Mouse (Mus musculus): ENCODE results near the gene Rundc1. TPM values are rescaled to one million over a fixed set of nuclear protein-coding genes. Genes with fewer than 3 reads are reported as not detected.

The Rundc1 gene
- polyA plus RNA-seq, 1 experiment, result 14.2 TPM

DNA sequence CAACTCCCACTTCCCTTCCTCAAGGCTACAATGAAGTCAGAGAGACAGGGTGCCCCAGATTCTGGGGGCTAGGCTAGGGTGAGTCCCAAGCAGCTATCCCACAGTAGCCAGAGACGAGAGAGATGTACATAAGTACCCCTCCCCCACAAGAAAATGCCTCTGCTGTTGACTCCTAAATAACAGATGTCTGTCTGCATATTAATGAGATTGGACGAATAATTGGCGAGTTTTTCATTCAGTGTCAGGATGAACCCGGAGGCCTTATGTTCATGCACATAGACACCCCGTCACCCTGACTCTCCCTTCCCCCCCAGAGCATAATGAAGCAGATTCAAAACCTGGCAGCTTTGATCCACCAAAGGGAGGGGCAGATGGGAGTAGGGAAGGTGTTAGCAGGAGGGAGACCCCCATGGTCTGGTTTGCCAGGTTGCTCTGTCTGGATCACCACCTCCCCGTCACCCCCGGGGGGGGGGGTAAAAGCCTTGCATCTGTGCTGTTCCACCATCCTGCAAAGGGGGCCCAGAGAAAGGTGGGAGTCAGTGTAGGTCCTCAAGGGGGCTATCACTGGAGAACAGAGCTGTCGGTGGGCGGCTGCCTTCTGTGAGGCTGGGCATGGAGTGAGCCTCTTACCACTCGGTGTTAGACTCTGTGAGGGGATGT lies 52.8 kb downstream of the Rundc1 start:
- DNase-seq (ENCODE audit: low read depth in 1 of 2, low spot score in 2 of 2), result no peak
- Histone ChIP-seq H3K27ac (ENCODE audit: insufficient read depth, low read length) (no peak overlapping the region), H3K4me1 (ENCODE audit: control insufficient read depth, insufficient read depth, insufficient read length) (no peaks in the 10 kb centered on the region), H3K36me3 (ENCODE audit: control insufficient read depth, insufficient read depth, low read length) (no peaks in the 10 kb centered on the region), H3K4me3 (ENCODE audit: extremely low read depth, insufficient read depth, insufficient read length) (no peak overlapping the region), H3K27me3 (ENCODE audit: control insufficient read depth, insufficient read depth, low read length) (no peaks in the 10 kb centered on the region)
- no peak for TF ChIP-seq CTCF (IDR thresholded peaks at IDR 0.05; ENCODE audit: extremely low read depth, insufficient read depth, insufficient read length, insufficient replicate concordance)
- TF ChIP-seq POLR2A (IDR thresholded peaks at IDR 0.05; ENCODE audit: low read depth, low read length), result no peak
- 85% methylated on average over 10 of the region's 10 CpGs for WGBS

DNA sequence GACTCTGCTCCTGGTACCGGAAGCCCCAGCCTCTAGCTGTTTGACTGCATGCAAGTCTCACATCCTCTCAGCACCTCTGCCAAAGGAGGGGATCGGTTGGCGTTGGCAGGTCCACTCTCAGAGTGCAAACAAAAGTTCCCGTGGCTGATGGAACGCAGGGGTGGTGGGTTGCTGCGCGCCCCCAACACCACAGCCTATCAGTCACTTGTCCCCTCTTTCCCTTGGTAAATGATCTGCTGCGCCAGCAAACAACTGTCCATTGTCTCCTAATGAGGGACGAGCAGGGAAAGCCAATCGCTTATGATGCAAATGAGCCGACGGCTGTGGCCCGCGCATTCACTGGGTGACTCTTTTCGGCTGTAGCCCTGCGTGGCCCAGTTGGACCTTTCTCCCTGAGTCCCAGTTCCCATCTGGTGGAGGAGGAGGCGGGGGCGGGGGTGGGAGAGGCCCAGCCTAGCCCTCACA lies 54.3 kb downstream of the Rundc1 start:
- 61% methylated on average over 18 of the region's 18 CpGs for WGBS

GRCm38 (mm10) chr11:101480912-101481311 lies 56.0 kb downstream of the Rundc1 start:
- TF ChIP-seq POLR2A (IDR thresholded peaks at IDR 0.05; ENCODE audit: low read depth, low read length), result no peak
- no peak for TF ChIP-seq CTCF (IDR thresholded peaks at IDR 0.05; ENCODE audit: extremely low read depth, insufficient read depth, insufficient read length, insufficient replicate concordance)
- WGBS, result 76% methylated on average over 6 of the region's 6 CpGs
- H3K4me3 ChIP-seq (ENCODE audit: extremely low read depth, insufficient read depth, insufficient read length), result no peak overlapping the region
- no peaks in the 10 kb centered on the region for H3K27me3 ChIP-seq (ENCODE audit: control insufficient read depth, insufficient read depth, low read length)
- H3K36me3 ChIP-seq (ENCODE audit: control insufficient read depth, insufficient read depth, low read length), result no peaks in the 10 kb centered on the region
- H3K27ac ChIP-seq (ENCODE audit: insufficient read depth, low read length), result no peak overlapping the region
- H3K4me1 ChIP-seq (ENCODE audit: control insufficient read depth, insufficient read depth, insufficient read length), result no peaks in the 10 kb centered on the region
- no peak for DNase-seq (ENCODE audit: low read depth in 1 of 2, low spot score in 2 of 2)

More for the DNA sequence above, 54.3 kb downstream of the Rundc1 start:
- TF ChIP-seq POLR2A (IDR thresholded peaks at IDR 0.05; ENCODE audit: low read depth, low read length), result no peak
- no peak for TF ChIP-seq CTCF (IDR thresholded peaks at IDR 0.05; ENCODE audit: extremely low read depth, insufficient read depth, insufficient read length, insufficient replicate concordance)
- DNase-seq (ENCODE audit: low read depth in 1 of 2, low spot score in 2 of 2), result no peak
- Histone ChIP-seq H3K4me3 (ENCODE audit: extremely low read depth, insufficient read depth, insufficient read length) (no peak overlapping the region), H3K27ac (ENCODE audit: insufficient read depth, low read length) (no peak overlapping the region), H3K36me3 (ENCODE audit: control insufficient read depth, insufficient read depth, low read length) (no peaks in the 10 kb centered on the region), H3K27me3 (ENCODE audit: control insufficient read depth, insufficient read depth, low read length) (no peaks in the 10 kb centered on the region), H3K4me1 (ENCODE audit: control insufficient read depth, insufficient read depth, insufficient read length) (no peaks in the 10 kb centered on the region)

- Histone ChIP-seq H3K27ac (ENCODE audit: insufficient read depth, low read length) (no peak overlapping the region), H3K27me3 (ENCODE audit: control insufficient read depth, insufficient read depth, low read length) (no peaks in the 10 kb centered on the region), H3K36me3 (ENCODE audit: control insufficient read depth, insufficient read depth, low read length) (no peaks in the 10 kb centered on the region), H3K4me1 (ENCODE audit: control insufficient read depth, insufficient read depth, insufficient read length) (no peaks in the 10 kb centered on the region), H3K4me3 (ENCODE audit: extremely low read depth, insufficient read depth, insufficient read length) (no peak overlapping the region)
- no peak for TF ChIP-seq CTCF (IDR thresholded peaks at IDR 0.05; ENCODE audit: extremely low read depth, insufficient read depth, insufficient read length, insufficient replicate concordance)
- TF ChIP-seq POLR2A (IDR thresholded peaks at IDR 0.05; ENCODE audit: low read depth, low read length), result no peak
- 74% methylated on average over 3 of the region's 3 CpGs for WGBS
- no peak for DNase-seq (ENCODE audit: low read depth in 1 of 2, low spot score in 2 of 2)
Measured at GRCm38 (mm10) chr11:101483804-101484203, 58.9 kb downstream of the Rundc1 start.

- Histone ChIP-seq H3K4me3 (ENCODE audit: extremely low read depth, insufficient read depth, insufficient read length) (no peak overlapping the region), H3K36me3 (ENCODE audit: control insufficient read depth, insufficient read depth, low read length) (no peaks in the 10 kb centered on the region), H3K4me1 (ENCODE audit: control insufficient read depth, insufficient read depth, insufficient read length) (no peaks in the 10 kb centered on the region), H3K27me3 (ENCODE audit: control insufficient read depth, insufficient read depth, low read length) (no peaks in the 10 kb centered on the region), H3K27ac (ENCODE audit: insufficient read depth, low read length) (no peak overlapping the region)
- DNase-seq (ENCODE audit: low read depth in 1 of 2, low spot score in 2 of 2), result no peak
- WGBS, result 80% methylated on average over 6 of the region's 6 CpGs
- TF ChIP-seq CTCF (IDR thresholded peaks at IDR 0.05; ENCODE audit: extremely low read depth, insufficient read depth, insufficient read length, insufficient replicate concordance), result no peak
- no peak for TF ChIP-seq POLR2A (IDR thresholded peaks at IDR 0.05; ENCODE audit: low read depth, low read length)
Measured at GRCm38 (mm10) chr11:101484245-101484644, 59.4 kb downstream of the Rundc1 start.

DNA sequence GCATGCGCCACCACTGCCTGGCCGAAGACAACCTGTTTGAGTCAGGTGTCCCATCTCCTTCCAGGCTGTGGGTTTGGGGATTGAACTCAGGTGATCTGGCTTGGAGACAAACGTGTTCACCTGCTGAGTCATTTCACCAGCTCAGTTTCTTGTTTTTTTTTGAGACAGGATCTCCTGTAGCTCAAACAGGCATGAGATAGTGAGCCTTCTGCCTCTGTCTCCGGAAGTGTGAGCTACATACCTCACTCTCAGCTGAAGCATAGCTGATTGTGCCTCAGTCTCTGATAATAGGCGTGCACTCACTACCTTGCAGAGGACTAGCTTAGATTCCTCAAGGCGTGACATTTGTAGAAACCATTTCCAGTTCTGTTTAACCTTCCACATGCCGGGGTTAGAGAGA lies 59.9 kb downstream of the Rundc1 start:
- Histone ChIP-seq H3K4me3 (ENCODE audit: extremely low read depth, insufficient read depth, insufficient read length) (no peak overlapping the region), H3K27me3 (ENCODE audit: control insufficient read depth, insufficient read depth, low read length) (no peaks in the 10 kb centered on the region), H3K36me3 (ENCODE audit: control insufficient read depth, insufficient read depth, low read length) (no peaks in the 10 kb centered on the region), H3K27ac (ENCODE audit: insufficient read depth, low read length) (no peak overlapping the region), H3K4me1 (ENCODE audit: control insufficient read depth, insufficient read depth, insufficient read length) (no peaks in the 10 kb centered on the region)
- WGBS, result 76% methylated on average over 7 of the region's 7 CpGs
- TF ChIP-seq POLR2A (IDR thresholded peaks at IDR 0.05; ENCODE audit: low read depth, low read length), result no peak
- TF ChIP-seq CTCF (IDR thresholded peaks at IDR 0.05; ENCODE audit: extremely low read depth, insufficient read depth, insufficient read length, insufficient replicate concordance), result no peak
- no peak for DNase-seq (ENCODE audit: low read depth in 1 of 2, low spot score in 2 of 2)

Other genes starting within 250 kb of the Rundc1 start
- gene Ccr10, start 249.6 kb upstream of the Rundc1 start, polyA plus RNA-seq (2012; rRNA removed), result 1.6 and 1.9 TPM in 2 replicates
- 28.3 and 30.9 TPM in 2 replicates for gene Ezh1, start 198.6 kb upstream of the Rundc1 start, polyA plus RNA-seq (2012; rRNA removed)
- gene Ramp2, start 179.1 kb upstream of the Rundc1 start, polyA plus RNA-seq (2012; rRNA removed), result 47.6 and 59.7 TPM in 2 replicates
- 56.3 and 62.2 TPM in 2 replicates for gene Vps25, start 171.4 kb upstream of the Rundc1 start, polyA plus RNA-seq (2012; rRNA removed)
- 1.9 and 2.2 TPM in 2 replicates for gene Wnk4, start 164.5 kb upstream of the Rundc1 start, polyA plus RNA-seq (2012; rRNA removed)
- gene Cntd1, start 146.1 kb upstream of the Rundc1 start, polyA plus RNA-seq (2012; rRNA removed), result 0.06 and 0.19 TPM in 2 replicates
- 148 TPM in 2 replicates for gene Coa3, start 146.0 kb upstream of the Rundc1 start, polyA plus RNA-seq (2012; rRNA removed)
- 64.0 and 98.6 TPM in 2 replicates for gene Becn1, start 122.8 kb upstream of the Rundc1 start, polyA plus RNA-seq (2012; rRNA removed)
- 58.1 and 73.8 TPM in 2 replicates for gene Psme3, start 108.9 kb upstream of the Rundc1 start, polyA plus RNA-seq (2012; rRNA removed)
- 9.1 and 10.6 TPM in 2 replicates for gene Aoc2, start 100.0 kb upstream of the Rundc1 start, polyA plus RNA-seq (2012; rRNA removed)
- 2.2 and 2.3 TPM in 2 replicates for gene Aoc3, start 94.5 kb upstream of the Rundc1 start, polyA plus RNA-seq (2012; rRNA removed)
- 0.07 TPM in 1 of 2 replicates, not detected in the other for gene G6pc, start 57.5 kb upstream of the Rundc1 start, polyA plus RNA-seq (2012; rRNA removed)
- 17.3 and 18.3 TPM in 2 replicates for gene Aarsd1, start 7.5 kb upstream of the Rundc1 start, polyA plus RNA-seq (2012; rRNA removed)
- gene Gm27029, start 289 bp upstream of the Rundc1 start, polyA plus RNA-seq (2012; rRNA removed), result 0.11 and 0.29 TPM in 2 replicates
- gene Ptges3l, start 248 bp downstream of the Rundc1 start, polyA plus RNA-seq (2012; rRNA removed), result 1.1 TPM in 2 replicates
- 430 and 509 TPM in 2 replicates for gene Rpl27, start 17.2 kb downstream of the Rundc1 start, polyA plus RNA-seq (2012; rRNA removed)
- 44.3 and 53.1 TPM in 2 replicates for gene Ifi35, start 23.3 kb downstream of the Rundc1 start, polyA plus RNA-seq (2012; rRNA removed)
- 2.4 and 3.2 TPM in 2 replicates for gene Rnd2, start 39.9 kb downstream of the Rundc1 start, polyA plus RNA-seq (2012; rRNA removed)
- gene Vat1, start 41.1 kb downstream of the Rundc1 start, polyA plus RNA-seq (2012; rRNA removed), result 56.9 and 59.6 TPM in 2 replicates
- gene Brca1, start 126.9 kb downstream of the Rundc1 start, polyA plus RNA-seq (2012; rRNA removed), result 1.2 and 1.5 TPM in 2 replicates
- gene Nbr1, start 127.1 kb downstream of the Rundc1 start, polyA plus RNA-seq (2012; rRNA removed), result 66.6 and 68.8 TPM in 2 replicates
- 28.1 and 33.1 TPM in 2 replicates for gene Tmem106a, start 157.2 kb downstream of the Rundc1 start, polyA plus RNA-seq (2012; rRNA removed)
- gene Gm11634, start 174.2 kb downstream of the Rundc1 start, polyA plus RNA-seq (2012; rRNA removed), result not detected in 2 replicates
- 17.6 and 18.8 TPM in 2 replicates for gene Rdm1, start 202.1 kb downstream of the Rundc1 start, polyA plus RNA-seq (2012; rRNA removed)
- gene Arl4d, start 240.5 kb downstream of the Rundc1 start, polyA plus RNA-seq (2012; rRNA removed), result 9.1 and 11.5 TPM in 2 replicates

Measured in spleen, adult 2 months (tissue).